Mouse (Mus musculus): ENCODE data around the gene Kcnk16.
A peak's percentile ranks its signal among the peaks of the same experiment; 100 is the strongest.
"Not testable (repeated sequence)": the region's sequence is repeated elsewhere in the genome, so short reads cannot be mapped to it uniquely, and the experiment has no call there.

Gene Kcnk16

GRCm38 (mm10) chr14:20269082-20269809 lies at the start of gene Kcnk16:
Gene Kcnk16, minus strand, starts transcription at chr14:20269199.
- DNase-seq (ENCODE audit: low spot score), result no peak

GRCm38 (mm10) chr14:20315137-20315536 lies 46.1 kb upstream of the Kcnk16 start:
- no peak for DNase-seq (ENCODE audit: low spot score)

GRCm38 (mm10) chr14:20305085-20305484 lies 36.1 kb upstream of the Kcnk16 start:
- DNase-seq (ENCODE audit: low spot score), result not testable (repeated sequence)

GRCm38 (mm10) chr14:20298131-20298530 lies 29.1 kb upstream of the Kcnk16 start:
- DNase-seq (ENCODE audit: low spot score), result no peak

GRCm38 (mm10) chr14:20297616-20298015 lies 28.6 kb upstream of the Kcnk16 start:
- no peak for DNase-seq (ENCODE audit: low spot score)

- no peak for DNase-seq (ENCODE audit: low spot score)
Observed at GRCm38 (mm10) chr14:20294947-20295346, 25.9 kb upstream of the Kcnk16 start.

GRCm38 (mm10) chr14:20294117-20294892 lies 25.3 kb upstream of the Kcnk16 start, which contains the start of gene Nudt13:
Gene Nudt13, plus strand, starts transcription at chr14:20294697.
- peak; percentile 65 for DNase-seq (ENCODE audit: low spot score)

GRCm38 (mm10) chr14:20291391-20291790 lies 22.4 kb upstream of the Kcnk16 start:
- DNase-seq (ENCODE audit: low spot score), result no peak

GRCm38 (mm10) chr14:20268421-20268820 lies 578 bp downstream of the Kcnk16 start:
- DNase-seq (ENCODE audit: low spot score), result no peak

- no peak for DNase-seq (ENCODE audit: low spot score)
Observed at GRCm38 (mm10) chr14:20262346-20262745, 6.7 kb downstream of the Kcnk16 start.

GRCm38 (mm10) chr14:20258185-20259113 lies 10.6 kb downstream of the Kcnk16 start:
- peak; percentile 89 for DNase-seq (ENCODE audit: low spot score)

- DNase-seq (ENCODE audit: low spot score), result no peak
Observed at GRCm38 (mm10) chr14:20250237-20251171, 18.5 kb downstream of the Kcnk16 start.

- no peak for DNase-seq (ENCODE audit: low spot score)
Observed at GRCm38 (mm10) chr14:20248001-20248400, 21.0 kb downstream of the Kcnk16 start.

GRCm38 (mm10) chr14:20246811-20247266 lies 22.2 kb downstream of the Kcnk16 start:
- DNase-seq (ENCODE audit: low spot score), result peak; percentile 61

GRCm38 (mm10) chr14:20245861-20246260 lies 23.1 kb downstream of the Kcnk16 start:
- DNase-seq (ENCODE audit: low spot score), result no peak

- peak; percentile 62 for DNase-seq (ENCODE audit: low spot score)
Observed at GRCm38 (mm10) chr14:20245318-20245717, 23.7 kb downstream of the Kcnk16 start.

GRCm38 (mm10) chr14:20243158-20243557 lies 25.8 kb downstream of the Kcnk16 start:
- DNase-seq (ENCODE audit: low spot score), result no peak

GRCm38 (mm10) chr14:20242454-20242853 lies 26.5 kb downstream of the Kcnk16 start:
- DNase-seq (ENCODE audit: low spot score), result no peak

- DNase-seq (ENCODE audit: low spot score), result no peak
Observed at GRCm38 (mm10) chr14:20234403-20234802, 34.6 kb downstream of the Kcnk16 start.

- no peak for DNase-seq (ENCODE audit: low spot score)
Observed at GRCm38 (mm10) chr14:20233016-20233980, 35.7 kb downstream of the Kcnk16 start.
